Mouse (Mus musculus) midbrain, postnatal 0 days (tissue): ENCODE results near the gene Urb1. TPM values are rescaled to one million over a fixed set of nuclear protein-coding genes. Genes with fewer than 3 reads are reported as not detected.

Experiments used
- ATAC-seq: fragments of 200-750 bp; cut with Nextera tagmentation; 2 replicates; pipeline ENCODE4 v1.8.0; 2017; ENCODE audit warnings: moderate number of reproducible peaks, mild to moderate bottlenecking, moderate TSS enrichment, moderate library complexity; ENCODE audit not compliant: low FRiP score
- DNase-seq: peaks from one replicate; pipeline ENCODE4 v3.0.0-alpha.2; 2015; ENCODE audit warnings: low spot score
- H3K27ac ChIP-seq: fragments of 300-500 bp; sonication (generic); 2 replicates; pipeline ENCODE4 v1.5.1; 2014; ENCODE audit warnings: low read depth, mild to moderate bottlenecking, low read length, mixed read lengths
- H3K27me3 ChIP-seq: fragments of 300-500 bp; sonication (generic); 2 replicates; pipeline ENCODE4 v1.6.1; 2014; ENCODE audit warnings: low read length, control low read depth, mixed read lengths; ENCODE audit not compliant: insufficient read depth
- H3K36me3 ChIP-seq: fragments of 300-500 bp; sonication (generic); 2 replicates; pipeline ENCODE4 v1.6.1; 2014; ENCODE audit warnings: low read length, control low read depth, mixed read lengths; ENCODE audit not compliant: insufficient read depth
- H3K4me1 ChIP-seq: fragments of 300-500 bp; sonication (generic); 2 replicates; pipeline ENCODE4 v1.6.1; 2014; ENCODE audit warnings: mild to moderate bottlenecking, control low read depth, antibody characterized with exemption, low read length, mixed read lengths; ENCODE audit not compliant: insufficient read depth
- H3K4me2 ChIP-seq: fragments of 300-500 bp; sonication (generic); 2 replicates; pipeline ENCODE4 v1.6.1; 2014; ENCODE audit warnings: low read depth, mild to moderate bottlenecking, low read length, mixed read lengths; ENCODE audit not compliant: poor library complexity, severe bottlenecking
- H3K4me3 ChIP-seq: fragments of 300-500 bp; sonication (generic); 2 replicates; pipeline ENCODE4 v1.5.1; 2014; ENCODE audit warnings: low read depth, mild to moderate bottlenecking, low read length, moderate library complexity
- H3K9ac ChIP-seq: fragments of 300-500 bp; sonication (generic); replicated peaks from 2 replicates; pipeline ENCODE4 v1.6.1; 2014; ENCODE audit warnings: mild to moderate bottlenecking, low read length, moderate library complexity, mixed read lengths; ENCODE audit not compliant: poor library complexity, severe bottlenecking
- H3K9me3 ChIP-seq: fragments of 300-500 bp; sonication (generic); 2 replicates; pipeline ENCODE4 v1.6.1; 2016; ENCODE audit warnings: low read length, control low read depth
- CTCF ChIP-seq: IDR thresholded peaks from 2 replicates; pipeline ENCODE4 v1.5.1; 2016; ENCODE audit warnings: antibody characterized with exemption, mild to moderate bottlenecking
- WGBS: fragments of 180-500 bp; shearing (Covaris S2); extraction: QIAGEN DNeasy Blood & Tissue Kit; methylation state at CpG from one replicate; pipeline ENCODE4 v1.1.7; 2014; 5-methylcytosine and 5-hydroxymethylcytosine counted together
- polyA plus RNA-seq: library from polyadenylated mRNA; unstranded; fragments of >200 nt; fragmentation: Nextera tagmentation; extraction: Ambion mirVana; gene quantifications from 2 replicates; pipeline ENCODE4 v1.2.1, GENCODE M21; 2015
- total RNA-seq: library from RNA; depleted of rRNA; stranded (reverse); fragments of >200 nt; gene quantifications from 2 replicates; pipeline ENCODE4 v1.2.3, GENCODE M21; 2014

Gene Urb1
- total and polyA plus RNA-seq, 2 experiments from 2014 or later: 5.1 to 17.5 TPM

GRCm38 (mm10) chr16:90735611-90736010 is 74.6 kb downstream of the Urb1 start:
- H3K9me3 ChIP-seq: peaks cover 3% of the 10 kb centered on the region; the same call in 1 of the 2 replicates
- DNase-seq (no peak), ATAC-seq (no peak)
- H3K27ac ChIP-seq: no peak overlapping the region
- H3K4me3 ChIP-seq: no peak overlapping the region
- no peak overlapping the region for H3K9ac ChIP-seq
- H3K27me3 ChIP-seq: no peaks in the 10 kb centered on the region
- no peaks in the 10 kb centered on the region for H3K36me3 ChIP-seq
- WGBS: 90% methylated on average over 4 of the region's 4 CpGs
- no peaks in the 10 kb centered on the region for H3K4me1 ChIP-seq
- no peak overlapping the region for H3K4me2 ChIP-seq
- no peak for TF ChIP-seq CTCF

- Histone ChIP-seq H3K4me3 (peak within 1 kb of the TSS; percentile 82), H3K9me3 (peaks cover 3% of the 10 kb centered on the region; the same call in 1 of the 2 replicates), H3K4me1 (peaks cover 3% of the 10 kb centered on the region; the same call in 1 of the 2 replicates), H3K27ac (0 out of 2 replicates have a peak within 1 kb of the TSS, but pooled peaks have one; percentile 58), H3K9ac (peak within 1 kb of the TSS; percentile 37), H3K4me2 (peak within 1 kb of the TSS; percentile 96), H3K36me3 (no peaks in the 10 kb centered on the region), H3K27me3 (no peaks in the 10 kb centered on the region)
- WGBS: under 1% methylated on average over 53 of the region's 53 CpGs
- peak; percentile 43 for TF ChIP-seq CTCF
- peak; percentile 92 for ATAC-seq
- peak; percentile 97 for DNase-seq
Measured at GRCm38 (mm10) chr16:90727233-90728115, 82.7 kb downstream of the Urb1 start, which contains the start of gene Mis18a. Gene Mis18a (minus strand): TSS chr16:90727404.

GRCm38 (mm10) chr16:90726600-90727227 is 83.5 kb downstream of the Urb1 start:
- no peaks in the 10 kb centered on the region for H3K36me3 ChIP-seq
- peaks cover 3% of the 10 kb centered on the region; the same call in 1 of the 2 replicates for H3K4me1 ChIP-seq
- H3K27me3 ChIP-seq: no peaks in the 10 kb centered on the region
- 6% methylated on average over 38 of the region's 38 CpGs for WGBS
- TF ChIP-seq CTCF: no peak
- ATAC-seq: peak; percentile 32; the same call in 1 of the 2 replicates
- H3K9ac ChIP-seq: peak overlapping the region; percentile 37
- peak overlapping the region; percentile 96 for H3K4me2 ChIP-seq
- H3K9me3 ChIP-seq: peaks cover 3% of the 10 kb centered on the region; the same call in 1 of the 2 replicates
- peak overlapping the region; percentile 82 for H3K4me3 ChIP-seq
- no peak for DNase-seq
- no peak overlapping the region for H3K27ac ChIP-seq

- no peak for TF ChIP-seq CTCF
- Histone ChIP-seq H3K27ac (no peak overlapping the region), H3K9ac (no peak overlapping the region), H3K27me3 (no peaks in the 10 kb centered on the region), H3K4me1 (peaks cover 3% of the 10 kb centered on the region; the same call in 1 of the 2 replicates), H3K9me3 (no peaks in the 10 kb centered on the region), H3K4me2 (no peak overlapping the region), H3K36me3 (0 out of 2 replicates have a peak, but pooled peaks cover 2% of the 10 kb centered on the region), H3K4me3 (no peak overlapping the region)
- 100% methylated on average over 4 of the region's 4 CpGs for WGBS
- DNase-seq: no peak
- ATAC-seq: no peak
Measured at GRCm38 (mm10) chr16:90724051-90724450, 86.2 kb downstream of the Urb1 start.

- 42% methylated on average over 12 of the region's 12 CpGs for WGBS
- ATAC-seq (no peak), DNase-seq (no peak)
- peak overlapping the region; percentile 60 for H3K9ac ChIP-seq
- no peaks in the 10 kb centered on the region for H3K36me3 ChIP-seq
- peak overlapping the region; percentile 31 for H3K4me3 ChIP-seq
- H3K27me3 ChIP-seq: no peaks in the 10 kb centered on the region; the same call in 1 of the 2 replicates
- H3K27ac ChIP-seq: peak overlapping the region; percentile 77
- H3K4me1 ChIP-seq: peaks cover 9% of the 10 kb centered on the region; the same call in 1 of the 2 replicates
- no peaks in the 10 kb centered on the region for H3K9me3 ChIP-seq
- no peak for TF ChIP-seq CTCF
- H3K4me2 ChIP-seq: peak overlapping the region; percentile 62
Measured at GRCm38 (mm10) chr16:90710313-90710712, 99.9 kb downstream of the Urb1 start.
